Mouse (Mus musculus): Measurements from ENCODE around the gene Olfr714. TPM values are rescaled to one million over a fixed set of nuclear protein-coding genes. Genes with fewer than 3 reads are reported as not detected.

Olfr714 gene
- polyA plus RNA-seq (2012; rRNA removed) (not detected in 2 replicates), polyA plus RNA-seq (2014; fragmentation: Nextera tagmentation; extraction: Ambion mirVana) (not detected in 2 replicates)

GRCm38 (mm10) chr7:107070681-107071080 lies at the start of gene Olfr714:
TSS of gene Olfr714 (plus strand) at chr7:107070981.
- no peak within 1 kb of the TSS for H3K4me3 ChIP-seq (ENCODE audit: insufficient read depth in 1 of 2, low read depth in 2 of 2, low read length in 2 of 2)
- 67% methylated on average over 2 of the region's 2 CpGs for WGBS (ENCODE audit: insufficient replicate concordance)

GRCm38 (mm10) chr7:107030874-107031273 lies 39.9 kb upstream of the Olfr714 start, which contains the start of gene Olfr713:
TSS of gene Olfr713 (plus strand) at chr7:107031174.
- Histone ChIP-seq H3K27me3 (ENCODE audit: control insufficient read depth, insufficient read depth, low read length) (no peaks in the 10 kb centered on the region), H3K36me3 (replicated peaks; ENCODE audit: control insufficient read depth, insufficient read depth, low read depth) (no peaks in the 10 kb centered on the region), H3K9ac (replicated peaks) (no peak within 1 kb of the TSS), H3K9me3 (ENCODE audit: control insufficient read depth, low read length) (no peaks in the 10 kb centered on the region), H3K4me3 (ENCODE audit: insufficient read depth in 1 of 2, low read depth in 2 of 2, low read length in 2 of 2) (no peak within 1 kb of the TSS), H3K4me2 (ENCODE audit: low read depth) (no peak within 1 kb of the TSS), H3K4me1 (replicated peaks; ENCODE audit: control insufficient read depth in 2 of 2, insufficient read depth in 2 of 2, low read length in 1 of 2) (no peaks in the 10 kb centered on the region), H3K27ac (no peak within 1 kb of the TSS)
- ATAC-seq (ENCODE audit: insufficient read depth) (no peak), DNase-seq (ENCODE audit: low read depth in 3 of 3, low spot score in 3 of 3) (no peak)
- WGBS (ENCODE audit: insufficient replicate concordance): 80% methylated on average over 1 of the region's 1 CpGs
- no peak for TF ChIP-seq CTCF (IDR thresholded peaks at IDR 0.05; ENCODE audit: low read depth)
- no peak for TF ChIP-seq EP300 (IDR thresholded peaks at IDR 0.05; ENCODE audit: low read depth)

More at GRCm38 (mm10) chr7:107070681-107071080, at the start of gene Olfr714:
- DNase-seq (ENCODE audit: low read depth in 3 of 3, low spot score in 3 of 3) (no peak), ATAC-seq (ENCODE audit: insufficient read depth) (no peak)
- Histone ChIP-seq H3K9me3 (ENCODE audit: control insufficient read depth, low read length) (no peaks in the 10 kb centered on the region), H3K36me3 (replicated peaks; ENCODE audit: control insufficient read depth, insufficient read depth, low read depth) (no peaks in the 10 kb centered on the region), H3K9ac (replicated peaks) (no peak within 1 kb of the TSS), H3K27me3 (ENCODE audit: control insufficient read depth, insufficient read depth, low read length) (no peaks in the 10 kb centered on the region), H3K4me2 (ENCODE audit: low read depth) (no peak within 1 kb of the TSS), H3K27ac (no peak within 1 kb of the TSS), H3K4me1 (replicated peaks; ENCODE audit: control insufficient read depth in 2 of 2, insufficient read depth in 2 of 2, low read length in 1 of 2) (no peaks in the 10 kb centered on the region)
- no peak for TF ChIP-seq EP300 (IDR thresholded peaks at IDR 0.05; ENCODE audit: low read depth)
- no peak for TF ChIP-seq CTCF (IDR thresholded peaks at IDR 0.05; ENCODE audit: low read depth)

GRCm38 (mm10) chr7:107039934-107040563 lies 30.7 kb upstream of the Olfr714 start:
- H3K4me2 ChIP-seq (ENCODE audit: low read depth): no peak overlapping the region
- H3K9ac ChIP-seq (replicated peaks): no peak overlapping the region
- H3K9me3 ChIP-seq (ENCODE audit: control insufficient read depth, low read length): no peaks in the 10 kb centered on the region
- H3K4me3 ChIP-seq (ENCODE audit: insufficient read depth in 1 of 2, low read depth in 2 of 2, low read length in 2 of 2): no peak overlapping the region
- no peak for DNase-seq (ENCODE audit: low read depth in 3 of 3, low spot score in 3 of 3)
- H3K36me3 ChIP-seq (replicated peaks; ENCODE audit: control insufficient read depth, insufficient read depth, low read depth): no peaks in the 10 kb centered on the region
- no peak overlapping the region for H3K27ac ChIP-seq
- no peaks in the 10 kb centered on the region for H3K27me3 ChIP-seq (ENCODE audit: control insufficient read depth, insufficient read depth, low read length)
- TF ChIP-seq EP300 (IDR thresholded peaks at IDR 0.05; ENCODE audit: low read depth) (no peak), CTCF (IDR thresholded peaks at IDR 0.05; ENCODE audit: low read depth) (no peak)
- WGBS (ENCODE audit: insufficient replicate concordance): 28% methylated on average over 2 of the region's 2 CpGs
- H3K4me1 ChIP-seq (replicated peaks; ENCODE audit: control insufficient read depth in 2 of 2, insufficient read depth in 2 of 2, low read length in 1 of 2): no peaks in the 10 kb centered on the region
- no peak for ATAC-seq (ENCODE audit: insufficient read depth)

GRCm38 (mm10) chr7:107043136-107043535 lies 27.6 kb upstream of the Olfr714 start:
- DNase-seq (ENCODE audit: low read depth in 3 of 3, low spot score in 3 of 3) (no peak), ATAC-seq (ENCODE audit: insufficient read depth) (no peak)
- Histone ChIP-seq H3K4me1 (replicated peaks; ENCODE audit: control insufficient read depth in 2 of 2, insufficient read depth in 2 of 2, low read length in 1 of 2) (no peaks in the 10 kb centered on the region), H3K9me3 (ENCODE audit: control insufficient read depth, low read length) (no peaks in the 10 kb centered on the region), H3K27ac (no peak overlapping the region), H3K36me3 (replicated peaks; ENCODE audit: control insufficient read depth, insufficient read depth, low read depth) (no peaks in the 10 kb centered on the region), H3K27me3 (ENCODE audit: control insufficient read depth, insufficient read depth, low read length) (no peaks in the 10 kb centered on the region), H3K4me2 (ENCODE audit: low read depth) (no peak overlapping the region), H3K9ac (replicated peaks) (no peak overlapping the region), H3K4me3 (ENCODE audit: insufficient read depth in 1 of 2, low read depth in 2 of 2, low read length in 2 of 2) (no peak overlapping the region)
- TF ChIP-seq EP300 (IDR thresholded peaks at IDR 0.05; ENCODE audit: low read depth) (no peak), CTCF (IDR thresholded peaks at IDR 0.05; ENCODE audit: low read depth) (no peak)
- 59% methylated on average over 3 of the region's 3 CpGs for WGBS (ENCODE audit: insufficient replicate concordance)

GRCm38 (mm10) chr7:107044407-107044806 lies 26.4 kb upstream of the Olfr714 start:
- Histone ChIP-seq H3K27me3 (ENCODE audit: control insufficient read depth, insufficient read depth, low read length) (no peaks in the 10 kb centered on the region), H3K4me2 (ENCODE audit: low read depth) (no peak overlapping the region), H3K9me3 (ENCODE audit: control insufficient read depth, low read length) (no peaks in the 10 kb centered on the region), H3K36me3 (replicated peaks; ENCODE audit: control insufficient read depth, insufficient read depth, low read depth) (no peaks in the 10 kb centered on the region), H3K27ac (no peak overlapping the region), H3K4me3 (ENCODE audit: insufficient read depth in 1 of 2, low read depth in 2 of 2, low read length in 2 of 2) (no peak overlapping the region), H3K9ac (replicated peaks) (no peak overlapping the region), H3K4me1 (replicated peaks; ENCODE audit: control insufficient read depth in 2 of 2, insufficient read depth in 2 of 2, low read length in 1 of 2) (no peaks in the 10 kb centered on the region)
- TF ChIP-seq EP300 (IDR thresholded peaks at IDR 0.05; ENCODE audit: low read depth) (no peak), CTCF (IDR thresholded peaks at IDR 0.05; ENCODE audit: low read depth) (no peak)
- no peak for DNase-seq (ENCODE audit: low read depth in 3 of 3, low spot score in 3 of 3)
- no peak for ATAC-seq (ENCODE audit: insufficient read depth)
- 30% methylated on average over 1 of the region's 1 CpGs for WGBS (ENCODE audit: insufficient replicate concordance)
